Mouse (Mus musculus): ENCODE results near the gene Ndc1.
"Not testable (repeated sequence)": the region's sequence is repeated elsewhere in the genome, so short reads cannot be mapped to it uniquely, and the experiment has no call there.

Gene Ndc1

GRCm38 (mm10) chr4:107367567-107368314 lies at the start of gene Ndc1:
TSS of gene Ndc1 (plus strand) at chr4:107367784.
- peak; percentile 94 for DNase-seq (ENCODE audit: low read depth)

GRCm38 (mm10) chr4:107318646-107319045 lies 48.9 kb upstream of the Ndc1 start:
- no peak for DNase-seq (ENCODE audit: low read depth)

- no peak for DNase-seq (ENCODE audit: low read depth)
Measured at GRCm38 (mm10) chr4:107321041-107321440, 46.5 kb upstream of the Ndc1 start.

GRCm38 (mm10) chr4:107323113-107323512 lies 44.5 kb upstream of the Ndc1 start:
- DNase-seq (ENCODE audit: low read depth) = no peak

- DNase-seq (ENCODE audit: low read depth) = no peak
Measured at GRCm38 (mm10) chr4:107328530-107328929, 39.1 kb upstream of the Ndc1 start.

GRCm38 (mm10) chr4:107333514-107333913 lies 34.1 kb upstream of the Ndc1 start:
- peak; percentile 58 for DNase-seq (ENCODE audit: low read depth)

GRCm38 (mm10) chr4:107336356-107336755 lies 31.2 kb upstream of the Ndc1 start:
- no peak for DNase-seq (ENCODE audit: low read depth)

- no peak for DNase-seq (ENCODE audit: low read depth)
Measured at GRCm38 (mm10) chr4:107337455-107337854, 30.1 kb upstream of the Ndc1 start.

GRCm38 (mm10) chr4:107341354-107341753 lies 26.2 kb upstream of the Ndc1 start:
- DNase-seq (ENCODE audit: low read depth) = no peak

- DNase-seq (ENCODE audit: low read depth) = no peak
Measured at GRCm38 (mm10) chr4:107344612-107345011, 23.0 kb upstream of the Ndc1 start.

GRCm38 (mm10) chr4:107347221-107347620 lies 20.4 kb upstream of the Ndc1 start:
- DNase-seq (ENCODE audit: low read depth) = no peak

- no peak for DNase-seq (ENCODE audit: low read depth)
Measured at GRCm38 (mm10) chr4:107348529-107349310, 18.9 kb upstream of the Ndc1 start.

- DNase-seq (ENCODE audit: low read depth) = peak; percentile 54
Measured at GRCm38 (mm10) chr4:107349311-107350008, 18.1 kb upstream of the Ndc1 start.

- no peak for DNase-seq (ENCODE audit: low read depth)
Measured at GRCm38 (mm10) chr4:107351368-107351767, 16.2 kb upstream of the Ndc1 start.

- DNase-seq (ENCODE audit: low read depth) = no peak
Measured at GRCm38 (mm10) chr4:107353612-107354011, 14.0 kb upstream of the Ndc1 start.

GRCm38 (mm10) chr4:107354126-107354525 lies 13.5 kb upstream of the Ndc1 start:
- no peak for DNase-seq (ENCODE audit: low read depth)

GRCm38 (mm10) chr4:107354543-107354942 lies 13.0 kb upstream of the Ndc1 start:
- DNase-seq (ENCODE audit: low read depth) = no peak

GRCm38 (mm10) chr4:107357172-107357571 lies 10.4 kb upstream of the Ndc1 start:
- not testable (repeated sequence) for DNase-seq (ENCODE audit: low read depth)

GRCm38 (mm10) chr4:107358460-107358859 lies 9.1 kb upstream of the Ndc1 start:
- no peak for DNase-seq (ENCODE audit: low read depth)

- no peak for DNase-seq (ENCODE audit: low read depth)
Measured at GRCm38 (mm10) chr4:107360457-107361145, 7.0 kb upstream of the Ndc1 start.

GRCm38 (mm10) chr4:107362755-107363154 lies 4.8 kb upstream of the Ndc1 start:
- DNase-seq (ENCODE audit: low read depth) = no peak

GRCm38 (mm10) chr4:107363573-107363972 lies 4.0 kb upstream of the Ndc1 start:
- DNase-seq (ENCODE audit: low read depth) = no peak
